Mouse (Mus musculus) heart, postnatal 14 days (tissue): ENCODE measurements around the gene A630001G21Rik. TPM values are rescaled to one million over a fixed set of nuclear protein-coding genes. Genes with fewer than 3 reads are reported as not detected.
"Not testable (repeated sequence)": the region's sequence is repeated elsewhere in the genome, so short reads cannot be mapped to it uniquely, and the experiment has no call there.

Experiments used
- DNase-seq, 2 experiments: peaks; one replicate each; pipeline ENCODE4 v3.0.0; 2021 to 2022
- intact Hi-C: fragments of 180-260 bp; cut with DNase I; formaldehyde crosslinking; loops from one replicate; pipeline ENCODE4 v1.15.1; 2025
- long read RNA-seq, 2 experiments: library from polyadenylated mRNA; stranded (forward); transcript quantifications; one replicate each; pipeline ENCODE4 v2.0.0; 2021
- total RNA-seq, 2 experiments: library from RNA; stranded (reverse); gene quantifications; 2 replicates each; pipeline ENCODE4 v1.2.3; 2021

Gene A630001G21Rik
- under 1 TPM; 0.76 to 0.80 TPM for total RNA-seq
- long read RNA-seq, experiment 1, partial matches to known transcripts = 0 of 1 reads
- long read RNA-seq, experiment 1, other reads (novel, unspliced or antisense) = 1 of 1 reads
- long read RNA-seq, experiment 2 = 0 reads

DNA sequence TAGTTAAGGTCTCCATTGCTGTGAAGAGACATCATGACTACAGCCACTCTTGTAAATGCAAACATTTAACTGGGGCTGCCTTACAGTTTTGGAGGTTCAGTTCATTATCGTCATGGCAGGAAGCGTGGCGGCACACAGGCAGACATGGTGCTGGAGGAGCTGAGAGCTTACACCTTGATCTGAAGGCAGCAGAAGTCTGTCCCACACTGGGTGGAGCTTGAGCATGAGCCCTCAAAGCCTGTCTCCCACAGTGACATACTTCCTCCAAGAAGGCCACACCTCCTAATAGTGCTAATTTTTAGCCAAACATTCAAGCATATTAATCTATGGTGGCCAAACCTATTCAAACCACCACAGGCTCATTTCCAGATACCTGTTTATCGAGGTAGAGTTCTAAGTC is at the start of gene A630001G21Rik:
Gene A630001G21Rik (minus strand): TSS at position 208 of the 400 bp plus-strand sequence.
- DNase-seq = no peak
- intact Hi-C loops = no loop called here

DNA sequence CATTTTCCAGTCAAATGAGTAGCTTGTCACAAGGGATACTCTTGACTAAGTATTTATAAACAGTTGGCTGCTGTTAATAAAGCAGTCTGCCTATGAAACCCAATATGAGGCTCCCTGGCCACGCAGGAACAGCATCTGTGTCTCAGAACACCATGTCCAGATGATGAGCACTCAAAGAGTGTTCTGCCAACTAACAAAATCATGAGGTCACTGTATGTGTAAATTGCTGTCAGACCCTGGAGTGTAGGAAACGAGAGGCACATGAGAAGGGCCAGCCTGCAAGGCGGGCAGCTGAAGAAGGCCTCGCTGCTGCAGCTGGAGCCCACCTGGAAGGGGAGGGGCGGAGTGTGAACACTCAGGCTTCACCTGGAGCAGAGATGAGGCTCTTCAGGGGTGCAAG is 48.7 kb upstream of the A630001G21Rik start:
- no peak for DNase-seq
- intact Hi-C loops = no loop called here

GRCm38 (mm10) chr1:85824905-85825304 is 46.5 kb upstream of the A630001G21Rik start:
- intact Hi-C loops = no loop called here
- DNase-seq = no peak

DNA sequence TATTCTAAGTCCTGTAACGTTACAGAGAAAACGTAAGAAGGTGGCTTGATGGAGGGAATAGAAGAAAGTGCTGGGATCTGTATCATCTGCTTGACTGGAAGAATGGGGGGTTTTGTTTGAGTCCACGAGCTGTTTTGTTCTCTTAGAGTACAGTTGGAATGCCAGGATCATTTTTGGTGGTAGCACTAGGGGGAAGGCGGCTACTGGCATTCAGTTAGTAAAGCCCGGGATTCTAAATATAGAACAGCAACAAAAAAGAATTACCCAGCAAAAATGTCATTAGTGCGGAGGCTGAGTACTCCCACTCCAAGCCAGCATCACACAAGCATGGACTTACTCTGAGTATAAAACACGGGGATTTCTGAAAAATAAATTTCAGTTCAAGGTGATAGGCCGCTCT is 43.8 kb upstream of the A630001G21Rik start:
- intact Hi-C loops = no loop called here
- DNase-seq = no peak

DNA sequence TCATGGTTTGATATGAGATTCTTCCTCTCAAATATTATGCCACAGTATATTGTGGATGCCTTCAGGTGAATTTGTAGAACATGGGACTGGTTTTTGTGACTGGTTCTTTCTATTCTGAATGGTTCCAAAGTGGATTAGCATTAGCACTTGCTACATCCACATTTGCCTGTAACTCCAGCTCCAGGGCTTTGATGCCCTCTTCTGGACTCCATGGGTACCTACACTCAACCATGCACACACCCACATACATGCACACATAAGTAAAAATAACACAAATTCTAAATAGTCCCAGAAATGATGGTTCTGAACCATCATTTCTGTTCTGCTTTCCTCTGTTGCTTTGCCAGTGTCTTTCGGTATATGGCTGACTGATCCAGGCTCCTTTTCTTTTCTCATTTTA is 41.3 kb upstream of the A630001G21Rik start:
- intact Hi-C loops = no loop called here

DNA sequence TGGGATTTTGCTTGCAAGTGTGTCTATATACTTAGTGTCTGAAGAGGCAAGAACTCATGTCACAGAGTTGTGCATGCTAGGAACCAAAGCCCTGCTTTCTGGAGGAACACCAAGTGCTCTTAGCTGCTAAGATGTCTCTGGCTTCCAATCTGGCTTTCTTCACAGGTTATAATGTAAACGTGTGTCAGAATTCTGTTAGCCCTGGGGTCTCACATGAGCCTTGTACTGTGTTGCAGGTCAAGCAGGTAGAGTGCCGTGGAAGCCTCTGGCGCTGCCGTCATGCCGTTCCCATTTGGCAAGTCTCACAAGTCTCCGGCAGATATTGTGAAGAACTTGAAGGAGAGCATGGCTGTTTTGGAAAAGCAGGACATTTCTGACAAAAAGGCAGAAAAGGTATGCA is 39.7 kb upstream of the A630001G21Rik start:
- intact Hi-C loops = no loop called here
- no peak for DNase-seq

More for the DNA sequence above, 41.3 kb upstream of the A630001G21Rik start:
- DNase-seq = no peak

DNA sequence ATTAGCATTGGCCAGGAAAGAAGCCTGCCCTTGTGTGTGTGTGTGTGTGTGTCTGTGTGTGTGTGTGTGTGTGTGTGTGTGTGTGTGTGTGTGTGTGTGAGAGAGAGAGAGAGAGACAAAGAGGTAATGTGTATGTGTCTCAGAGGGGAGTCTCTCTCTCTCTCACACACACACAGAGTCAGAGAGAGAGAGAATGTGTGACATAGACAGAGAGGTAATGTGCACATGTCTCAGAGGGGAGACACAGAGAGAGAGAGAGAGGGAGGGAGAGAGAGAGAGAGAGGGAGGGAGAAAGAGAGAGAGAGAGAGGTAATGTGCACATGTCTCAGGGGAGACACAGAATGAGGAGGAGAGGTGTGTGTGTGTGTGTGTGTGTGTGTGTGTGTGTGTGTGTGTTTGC is 35.8 kb upstream of the A630001G21Rik start:
- intact Hi-C loops, DNase-seq: not testable (repeated sequence)

- DNase-seq = no peak
- intact Hi-C loops = no loop called here
Observed at GRCm38 (mm10) chr1:85810787-85811186, 32.3 kb upstream of the A630001G21Rik start.

DNA sequence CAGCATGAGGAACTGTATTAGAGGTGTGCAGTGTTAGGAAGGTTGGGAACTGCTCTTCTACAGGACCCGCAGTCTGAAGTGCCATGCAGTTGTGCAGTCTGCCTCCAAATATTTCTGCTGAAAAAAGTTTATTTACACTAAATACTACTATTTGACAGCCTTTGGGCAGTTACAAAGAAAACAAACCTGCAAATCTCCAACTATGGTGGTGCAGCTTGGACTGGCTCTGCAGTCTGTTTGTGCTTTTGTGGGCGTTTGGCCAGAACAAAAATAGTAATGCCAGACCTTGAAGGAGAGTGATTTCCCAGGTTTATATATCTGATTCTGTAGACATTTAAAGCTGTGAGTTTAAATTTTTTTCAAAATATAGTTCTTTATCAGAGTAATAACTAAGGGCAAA is 31.9 kb upstream of the A630001G21Rik start:
- intact Hi-C loops = no loop called here
- peak; percentile 15 to 58 for DNase-seq

- no peak for DNase-seq
- intact Hi-C loops = no loop called here
Observed at GRCm38 (mm10) chr1:85809256-85809655, 30.8 kb upstream of the A630001G21Rik start.

DNA sequence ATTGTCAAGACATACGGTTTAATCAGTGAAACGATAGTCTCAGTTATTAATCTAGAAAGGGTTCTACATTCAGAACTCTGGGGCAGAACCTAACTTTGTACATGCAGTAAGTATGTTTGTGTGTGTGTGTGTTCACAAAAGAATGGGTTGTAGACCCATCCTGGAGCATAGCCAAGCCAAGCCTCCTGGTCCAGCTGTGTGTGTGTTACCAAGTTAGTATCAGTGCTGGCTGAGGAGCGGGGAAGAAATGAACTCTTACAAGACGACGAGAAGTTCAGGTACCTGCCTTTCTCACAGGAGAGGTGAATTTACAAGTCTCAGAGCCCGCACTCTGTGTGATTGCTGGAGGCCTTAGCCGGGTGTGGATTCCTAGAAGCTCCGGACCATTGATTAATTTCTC is 26.1 kb upstream of the A630001G21Rik start:
- DNase-seq = no peak
- intact Hi-C loops = no loop called here

DNA sequence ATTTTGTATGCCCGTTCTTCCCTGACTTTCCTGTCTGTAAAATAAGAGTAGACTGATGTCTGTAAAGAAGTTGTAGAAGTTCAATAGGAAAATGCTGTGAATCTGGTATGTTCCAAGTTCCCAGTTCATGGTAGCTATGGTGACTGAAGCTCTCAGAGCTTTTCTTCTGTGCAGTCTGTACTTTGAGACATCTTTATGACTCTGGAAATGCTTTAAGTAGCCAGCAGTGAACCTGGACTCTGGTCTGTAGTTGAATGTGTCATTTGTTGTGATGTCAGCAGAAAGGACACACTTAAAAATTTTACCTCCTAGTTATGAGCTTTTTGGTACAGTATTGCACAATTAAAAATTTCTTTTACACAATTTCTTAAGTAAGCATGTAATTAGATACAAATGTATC is 24.1 kb upstream of the A630001G21Rik start:
- intact Hi-C loops = no loop called here
- no peak for DNase-seq

DNA sequence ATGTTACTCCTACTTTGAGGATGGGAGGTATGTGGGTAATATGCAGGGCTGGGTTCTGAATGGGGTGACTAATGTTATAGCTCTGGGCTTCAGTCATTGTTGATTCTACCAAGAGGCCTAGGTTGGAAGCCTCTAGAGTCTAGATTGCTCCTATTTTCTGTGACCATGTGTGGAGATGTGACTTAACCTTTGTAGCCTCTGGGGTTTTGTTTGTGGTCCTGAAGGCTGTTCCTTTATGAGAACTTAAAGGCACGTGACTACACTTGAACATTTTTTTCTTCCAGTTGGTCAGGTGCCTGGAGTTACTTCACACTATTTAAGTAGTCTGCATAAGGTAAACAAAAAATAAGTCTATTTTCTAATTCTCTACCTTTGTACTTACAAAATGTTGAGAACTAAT is 21.3 kb upstream of the A630001G21Rik start:
- intact Hi-C loops = no loop called here

GRCm38 (mm10) chr1:85795196-85795595 is 16.8 kb upstream of the A630001G21Rik start:
- DNase-seq = no peak
- intact Hi-C loops = no loop called here

More for the DNA sequence above, 21.3 kb upstream of the A630001G21Rik start:
- no peak for DNase-seq

DNA sequence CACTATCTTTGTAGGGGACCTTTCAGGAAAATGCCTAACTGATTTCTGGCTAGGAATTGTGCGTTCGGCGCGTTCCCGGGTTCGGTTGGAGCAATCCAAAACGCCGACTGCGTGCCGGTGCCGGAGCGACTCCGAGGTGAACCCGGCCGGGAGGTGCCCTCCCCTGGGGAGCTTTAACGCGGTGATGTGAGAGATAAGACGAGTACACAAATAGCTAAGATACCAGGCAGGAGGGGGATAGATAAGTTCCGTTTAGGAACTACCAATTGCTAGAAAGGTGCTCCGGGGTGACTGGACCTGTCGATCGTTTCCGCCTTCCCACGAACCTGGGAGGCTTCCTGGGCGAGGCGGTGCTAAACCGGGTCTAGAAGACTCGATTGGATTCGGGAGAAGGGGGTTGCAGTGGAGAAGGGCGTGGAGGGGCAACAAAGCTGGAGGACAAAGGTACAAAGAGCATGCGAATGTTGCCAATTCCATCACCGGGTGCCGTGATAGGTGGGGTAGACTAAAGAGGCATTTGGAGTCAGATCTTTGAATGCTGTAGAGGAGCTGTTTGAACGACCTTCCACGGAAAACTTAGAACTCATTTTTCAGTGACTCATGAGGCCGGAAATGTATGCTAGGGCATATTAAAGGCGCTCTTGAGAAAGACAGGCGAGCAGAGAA is 15.8 kb upstream of the A630001G21Rik start:
- DNase-seq = no peak

GRCm38 (mm10) chr1:85793208-85794105 is 15.0 kb upstream of the A630001G21Rik start, which contains the start of gene Cab39:
TSS of gene Cab39 (plus strand) at chr1:85793441.
- peak; percentile 94 to 96 for DNase-seq
- intact Hi-C loops = loop anchor here (2.0 kb wide), 1 partner anchor 49 kb away; no protein-coding TSS in a partner anchor

More for the DNA sequence above, 15.8 kb upstream of the A630001G21Rik start:
- intact Hi-C loops = no loop called here

DNA sequence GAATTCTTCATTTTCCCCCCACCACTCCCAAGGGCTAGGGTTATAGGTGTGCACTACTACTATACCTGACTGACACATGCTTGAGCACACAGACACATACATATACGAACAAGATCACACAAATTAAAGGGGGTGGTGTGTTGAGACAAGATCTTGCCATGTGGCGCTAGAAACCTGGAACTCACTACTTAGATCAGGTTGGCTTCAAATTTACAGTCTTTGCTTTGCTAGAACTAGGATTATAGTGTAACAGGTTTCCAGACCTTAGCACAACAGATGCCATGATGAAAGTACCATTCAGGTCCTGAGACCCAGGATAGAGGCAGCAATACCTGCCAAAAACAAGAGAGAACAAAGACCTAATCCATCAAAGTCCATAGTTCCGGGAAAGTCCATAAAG is 13.0 kb upstream of the A630001G21Rik start:
- intact Hi-C loops = no loop called here
- no peak for DNase-seq

- no peak for DNase-seq
- intact Hi-C loops = no loop called here
Observed at GRCm38 (mm10) chr1:85790565-85790964, 12.1 kb upstream of the A630001G21Rik start.

DNA sequence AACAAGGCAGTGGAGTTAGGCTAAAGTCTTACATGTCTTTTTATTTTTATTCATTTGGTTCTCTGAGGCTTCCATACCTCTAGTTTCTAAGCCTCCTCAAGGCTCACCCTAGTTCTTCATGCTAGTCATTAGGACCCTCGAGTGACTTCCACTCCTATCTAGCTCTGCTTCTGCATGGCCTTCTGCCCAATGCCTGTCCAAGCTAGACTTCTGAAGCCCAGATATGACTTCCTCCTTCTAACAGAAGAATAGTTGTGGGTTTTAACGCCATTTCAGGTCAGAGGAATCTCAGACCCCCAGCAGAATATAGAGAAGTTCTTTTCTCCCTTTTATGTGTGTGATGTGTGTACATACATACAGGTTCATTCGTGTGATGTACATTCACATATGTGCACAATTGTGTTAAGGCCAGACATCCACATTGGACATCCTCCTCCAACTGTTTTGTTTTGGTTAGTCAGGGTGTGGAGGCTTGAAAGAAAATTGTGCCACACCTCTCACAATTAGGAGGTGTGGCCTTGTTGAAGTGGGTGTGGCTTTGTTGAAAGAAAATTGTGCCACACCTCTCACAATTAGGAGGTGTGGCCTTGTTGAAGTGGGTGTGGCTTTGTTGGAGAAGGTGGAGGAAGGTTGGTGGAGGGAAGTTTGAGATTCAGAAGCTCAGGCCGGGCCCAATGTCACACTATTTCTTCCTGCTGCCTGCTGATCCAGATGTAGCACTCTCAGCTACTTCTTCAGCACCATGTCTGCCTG is 1.2 kb upstream of the A630001G21Rik start:
- DNase-seq = no peak
- intact Hi-C loops = no loop called here

DNA sequence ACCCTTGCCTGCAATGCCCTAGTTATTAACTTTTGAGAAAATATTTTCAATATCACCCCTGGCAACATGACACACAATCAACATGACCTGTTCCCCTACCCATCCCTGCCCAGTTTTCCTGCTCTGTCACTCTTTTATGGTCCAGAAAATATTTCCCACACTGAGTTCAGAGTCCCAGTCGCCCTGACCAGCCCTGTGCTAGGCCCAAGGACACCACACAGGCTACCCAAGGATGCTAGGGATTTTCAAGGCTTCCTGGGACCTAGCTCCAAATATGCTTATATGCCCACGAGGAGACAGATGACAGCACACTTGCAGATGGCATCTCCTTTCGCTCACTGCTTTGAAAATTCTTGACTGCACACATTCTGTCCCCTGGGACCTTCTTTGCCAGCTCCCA is 569 bp upstream of the A630001G21Rik start:
- no peak for DNase-seq
- intact Hi-C loops = no loop called here

GRCm38 (mm10) chr1:85776154-85776553 is 2.3 kb downstream of the A630001G21Rik start:
- no peak for DNase-seq
- intact Hi-C loops = no loop called here
